ENCODE assay signal across 14 mouse cellular contexts in genomic region chr2:59596545-59596944, GRCm38 (mm10). TPM values are rescaled to one million over a fixed set of nuclear protein-coding genes. Genes with fewer than 3 reads are reported as not detected.
DNase-seq lines count a peak whose midpoint lies in the region; ATAC-seq and TF ChIP-seq lines count a peak whose summit lies in the region.
"Had no signal": no experiment of that assay in that cellular context is flagged by ENCODE, and none has a peak within 500 bp of the region (broad histone marks: within the 10 kb centered on the region; RNA-seq: fewer than 3 reads in every experiment).

No protein-coding gene starts in this region.

- 75% methylated on average over 8 of the region's 8 CpGs for WGBS in stomach, postnatal 0 days

- no peaks in the 10 kb centered on the region for H3K9me3 ChIP-seq in stomach, postnatal 0 days (ENCODE audit: control insufficient read depth, low read length)
- H3K9me3 ChIP-seq: forebrain, embryonic 12.5 days had no signal

- no peaks in the 10 kb centered on the region for H3K36me3 ChIP-seq in stomach, postnatal 0 days (ENCODE audit: control insufficient read depth, insufficient read depth, low read length)
- H3K36me3 ChIP-seq: forebrain, embryonic 12.5 days had no signal

- no peaks in the 10 kb centered on the region for H3K4me1 ChIP-seq in stomach, postnatal 0 days (replicated peaks; ENCODE audit: control insufficient read depth, insufficient read depth)

- H3K4me3 ChIP-seq in layer of hippocampus, adult 2 months = no peak overlapping the region
- H3K4me3 ChIP-seq in stomach, postnatal 0 days (ENCODE audit: low read depth, low read length) = no peak overlapping the region
- H3K4me3 ChIP-seq: forebrain, embryonic 12.5 days had no signal

- H3K27me3 ChIP-seq in stomach, postnatal 0 days (ENCODE audit: control insufficient read depth, insufficient read depth, low read length) = no peaks in the 10 kb centered on the region
- H3K27me3 ChIP-seq: forebrain, embryonic 12.5 days had no signal

- no peak overlapping the region for H3K9ac ChIP-seq in stomach, postnatal 0 days (ENCODE audit: low read length)
- H3K9ac ChIP-seq: forebrain, embryonic 12.5 days had no signal

- no peak for DNase-seq in layer of hippocampus, adult 2 months (ENCODE audit: low spot score in 2 of 2)
- DNase-seq in layer of hippocampus, postnatal 10 days (ENCODE audit: low spot score in 2 of 2) = no peak
- DNase-seq in thymus, postnatal 4 days = peak; percentile 16
- no peak for DNase-seq in thymus, postnatal 10 days (ENCODE audit: low spot score in 2 of 2)
- peak; percentile 75 for DNase-seq in ZHBTc4 (ENCODE audit: low read depth, low spot score)
- no peak for DNase-seq in stomach, postnatal 0 days (ENCODE audit: low spot score)
- DNase-seq in urinary bladder, postnatal 36 days (ENCODE audit: low spot score in 2 of 2) = no peak
- DNase-seq: cerebellum, adult 8-10 months; gastrocnemius, postnatal 10 days; left cerebral cortex, postnatal 4 days; right cerebral cortex, postnatal 4 days had no signal

- H3K27ac ChIP-seq in layer of hippocampus, adult 2 months = no peak overlapping the region
- H3K27ac ChIP-seq in stomach, postnatal 0 days (replicated peaks) = no peak overlapping the region
- H3K27ac ChIP-seq: forebrain, embryonic 12.5 days had no signal

- no peak overlapping the region for H3K4me2 ChIP-seq in stomach, postnatal 0 days (replicated peaks; ENCODE audit: low read depth)
- H3K4me2 ChIP-seq: forebrain, embryonic 12.5 days had no signal

- TF ChIP-seq EP300 in stomach, postnatal 0 days (optimal IDR thresholded peaks at IDR 0.05) = no peak

- TF ChIP-seq CTCF in layer of hippocampus, adult 2 months (conservative IDR thresholded peaks at IDR 0.05) = peak; percentile 50
- TF ChIP-seq CTCF in stomach, postnatal 0 days (IDR thresholded peaks at IDR 0.05; ENCODE audit: low read depth) = peak; percentile 35; the same call in 1 of the 2 replicates

- no peak for ATAC-seq in stomach, postnatal 0 days (ENCODE audit: low FRiP score, low TSS enrichment)
- ATAC-seq in erythroid progenitor cell, adult 5-6 weeks (replicated peaks; ENCODE audit: low FRiP score, poor library complexity, severe bottlenecking) = no peak
- ATAC-seq: inflammation-experienced regulatory T-cells, adult 6 months had no signal

RNA-seq across cellular contexts. Expression of gene Tanc1, which starts 15.3 kb away (rescaled TPM):
- 100 to 1,000 TPM; 118 to 124 TPM for total RNA-seq in layer of hippocampus, adult 2 months (2021)
- total RNA-seq in layer of hippocampus, postnatal 10 days (2021) = 10 to 100 TPM; 20.9 to 32.2 TPM
- 13.4 and 15.7 TPM in 2 replicates for polyA plus RNA-seq in stomach, postnatal 0 days (2015; fragmentation: Nextera tagmentation; extraction: Ambion mirVana)
- total RNA-seq in erythroid progenitor cell, adult 5-6 weeks (2015; ENCODE audit: low replicate concordance) = 0.36 and 0.84 TPM in 2 replicates
- 0.45 and 2.7 TPM in 2 replicates for total RNA-seq in erythroid progenitor cell, adult 5-6 weeks (2017; ENCODE audit: low replicate concordance)

Comparison
In these comparisons a context has a peak if more than half of its experiments do, and no peak if none do; other contexts are left out.
1. DNase-seq: peak in thymus, postnatal 4 days (single experiment) and ZHBTc4 (single experiment); none in layer of hippocampus, adult 2 months (0 of 2), layer of hippocampus, postnatal 10 days (0 of 2), thymus, postnatal 10 days (0 of 2), stomach, postnatal 0 days (single experiment) and urinary bladder, postnatal 36 days (0 of 2).
2. RNA of gene Tanc1, which starts 15.3 kb away (total RNA-seq): 118 to 124 TPM in layer of hippocampus, adult 2 months and 20.9 to 32.2 TPM in layer of hippocampus, postnatal 10 days; 0.36 to 2.7 TPM in erythroid progenitor cell, adult 5-6 weeks; every median in the first group is over 4 times any median in the second.